12 mouse cellular contexts compared by ENCODE assay signal in the genomic region with DNA sequence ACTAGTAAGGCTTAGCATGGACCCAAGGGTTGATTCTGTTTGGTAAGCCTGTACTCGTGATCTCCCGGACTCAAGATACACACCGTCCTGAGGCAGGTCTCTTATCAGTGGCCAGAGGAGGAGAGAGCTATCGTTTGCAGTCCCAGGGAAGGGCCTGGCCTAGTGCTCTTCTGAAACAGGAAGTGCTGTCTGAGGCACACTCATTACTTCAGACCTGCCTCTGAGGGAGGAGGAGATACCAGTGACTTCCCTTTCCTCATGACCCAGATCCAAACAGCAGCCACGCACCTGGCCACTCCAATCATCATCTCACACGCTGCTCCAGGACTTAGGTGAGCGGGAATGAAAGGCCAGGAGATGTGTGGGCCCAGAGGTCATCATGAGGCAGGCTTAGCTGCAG.
DNase-seq lines count a peak whose midpoint lies in the region; ATAC-seq and TF ChIP-seq lines count a peak whose summit lies in the region.
"Had no signal": no experiment of that assay in that cellular context is flagged by ENCODE, and none has a peak within 500 bp of the region (broad histone marks: within the 10 kb centered on the region; RNA-seq: fewer than 3 reads in every experiment).

No protein-coding gene starts in this region.

- H3K4me1 ChIP-seq in liver, embryonic 12.5 days: peaks cover 11% of the 10 kb centered on the region
- H3K4me1 ChIP-seq in spleen, adult 2 months (ENCODE audit: control insufficient read depth, insufficient read depth, insufficient read length): peaks cover 8% of the 10 kb centered on the region; the same call in 1 of the 2 replicates
- H3K4me1 ChIP-seq: embryonic facial prominence, embryonic 13.5 days; neural tube, embryonic 15.5 days had no signal

- ATAC-seq in activated CD4-positive, CD25-positive, alpha-beta regulatory T cell, adult 4 months: peak; percentile 77
- ATAC-seq in liver, embryonic 12.5 days: peak; percentile 71
- ATAC-seq: Patski had no signal

- no peak overlapping the region for H3K4me3 ChIP-seq in liver, embryonic 12.5 days
- no peak overlapping the region for H3K4me3 ChIP-seq in spleen, adult 2 months (ENCODE audit: extremely low read depth, insufficient read depth, insufficient read length)
- H3K4me3 ChIP-seq: embryonic facial prominence, embryonic 13.5 days; neural tube, embryonic 15.5 days had no signal

- H3K27ac ChIP-seq in liver, embryonic 12.5 days: no peak overlapping the region
- peak overlapping the region; percentile 53 for H3K27ac ChIP-seq in spleen, adult 2 months (ENCODE audit: insufficient read depth, low read length)
- H3K27ac ChIP-seq: embryonic facial prominence, embryonic 13.5 days; neural tube, embryonic 15.5 days had no signal

- peak; percentile 54 to 58 for DNase-seq in B cell, adult 2 months
- peak; percentile 24 to 31 for DNase-seq in spleen, adult 2 months (ENCODE audit: low read depth in 1 of 2, low spot score in 2 of 2)
- DNase-seq in layer of hippocampus, adult 11-12 months (ENCODE audit: low spot score): no peak
- no peak for DNase-seq in kidney, postnatal 36 days
- no peak for DNase-seq in frontal cortex, postnatal 25 days (ENCODE audit: low spot score in 2 of 2)
- no peak for DNase-seq in adrenal gland, adult 8-10 months
- DNase-seq: heart, postnatal 4 days had no signal

- no peak overlapping the region for H3K4me2 ChIP-seq in liver, embryonic 12.5 days
- H3K4me2 ChIP-seq: embryonic facial prominence, embryonic 13.5 days; neural tube, embryonic 15.5 days had no signal

- 24% methylated on average over 7 of the region's 7 CpGs for WGBS in liver, embryonic 12.5 days (ENCODE audit: insufficient replicate concordance)
- WGBS in spleen, adult 2 months: 53% methylated on average over 7 of the region's 7 CpGs

- TF ChIP-seq CTCF in spleen, adult 2 months (IDR thresholded peaks at IDR 0.05; ENCODE audit: extremely low read depth, insufficient read depth, insufficient read length, insufficient replicate concordance): no peak

- no peak overlapping the region for H3K9ac ChIP-seq in liver, embryonic 12.5 days
- H3K9ac ChIP-seq: embryonic facial prominence, embryonic 13.5 days; neural tube, embryonic 15.5 days had no signal

- no peak for TF ChIP-seq POLR2A in spleen, adult 2 months (IDR thresholded peaks at IDR 0.05; ENCODE audit: low read depth, low read length)

- no peaks in the 10 kb centered on the region for H3K9me3 ChIP-seq in liver, embryonic 12.5 days (replicated peaks)
- H3K9me3 ChIP-seq: embryonic facial prominence, embryonic 13.5 days; neural tube, embryonic 15.5 days had no signal

- no peaks in the 10 kb centered on the region for H3K36me3 ChIP-seq in liver, embryonic 12.5 days
- no peaks in the 10 kb centered on the region for H3K36me3 ChIP-seq in spleen, adult 2 months (ENCODE audit: control insufficient read depth, insufficient read depth, low read length)
- H3K36me3 ChIP-seq: embryonic facial prominence, embryonic 13.5 days; neural tube, embryonic 15.5 days had no signal

- H3K27me3 ChIP-seq in liver, embryonic 12.5 days (replicated peaks): no peaks in the 10 kb centered on the region
- no peaks in the 10 kb centered on the region for H3K27me3 ChIP-seq in spleen, adult 2 months (ENCODE audit: control insufficient read depth, insufficient read depth, low read length)
- H3K27me3 ChIP-seq: embryonic facial prominence, embryonic 13.5 days; neural tube, embryonic 15.5 days; Patski had no signal

Comparison
In these comparisons a context has a peak if more than half of its experiments do, and no peak if none do; other contexts are left out.
1. DNase-seq: peak in B cell, adult 2 months (2 of 2) and spleen, adult 2 months (2 of 2); none in layer of hippocampus, adult 11-12 months (single experiment), kidney, postnatal 36 days (0 of 2), frontal cortex, postnatal 25 days (0 of 2) and adrenal gland, adult 8-10 months (single experiment).